Mouse (Mus musculus) frontal cortex, adult (tissue): ENCODE data around the gene Gm47996.
"Not testable (repeated sequence)": the region's sequence is repeated elsewhere in the genome, so short reads cannot be mapped to it uniquely, and the experiment has no call there.

Experiments
- ATAC-seq: cut with Nextera tagmentation; 2 replicates; pipeline ENCODE4 v1.9.2; 2017; ENCODE audit warnings: mild to moderate bottlenecking, moderate library complexity, mixed read lengths; ENCODE audit not compliant: low TSS enrichment

Gm47996 gene

GRCm38 (mm10) chr1:151209824-151210355 lies at the start of gene Gm47996:
Gm47996 (plus strand) TSS chr1:151210131.
- ATAC-seq, result not testable (repeated sequence)

GRCm38 (mm10) chr1:151166031-151166430 lies 43.9 kb upstream of the Gm47996 start:
- no peak for ATAC-seq

- ATAC-seq, result 0 out of 2 replicates have a peak, but pooled peaks have one; percentile 16
Measured at GRCm38 (mm10) chr1:151167297-151168047, 42.5 kb upstream of the Gm47996 start.

- ATAC-seq, result peak; percentile 28; the same call in 1 of the 2 replicates
Measured at GRCm38 (mm10) chr1:151168637-151169036, 41.3 kb upstream of the Gm47996 start.

GRCm38 (mm10) chr1:151171572-151172461 lies 38.1 kb upstream of the Gm47996 start:
- ATAC-seq, result peak; percentile 99

GRCm38 (mm10) chr1:151177030-151177936 lies 32.6 kb upstream of the Gm47996 start:
- ATAC-seq, result no peak; the same call in 1 of the 2 replicates

- ATAC-seq, result no peak
Measured at GRCm38 (mm10) chr1:151177937-151178271, 32.0 kb upstream of the Gm47996 start.

- ATAC-seq, result no peak
Measured at GRCm38 (mm10) chr1:151178505-151179083, 31.3 kb upstream of the Gm47996 start.

GRCm38 (mm10) chr1:151180167-151180566 lies 29.8 kb upstream of the Gm47996 start:
- ATAC-seq, result no peak

GRCm38 (mm10) chr1:151182266-151182665 lies 27.7 kb upstream of the Gm47996 start, which contains the start of gene Gm47985:
Gm47985 (plus strand) TSS chr1:151182537.
- ATAC-seq, result not testable (repeated sequence)

GRCm38 (mm10) chr1:151186186-151186585 lies 23.7 kb upstream of the Gm47996 start:
- not testable (repeated sequence) for ATAC-seq

- ATAC-seq, result not testable (repeated sequence)
Measured at GRCm38 (mm10) chr1:151186879-151187424, 23.0 kb upstream of the Gm47996 start.

- no peak for ATAC-seq
Measured at GRCm38 (mm10) chr1:151188469-151188868, 21.5 kb upstream of the Gm47996 start.

GRCm38 (mm10) chr1:151192075-151192474 lies 17.9 kb upstream of the Gm47996 start, which contains the start of gene Gm8947:
Gm8947 (plus strand) TSS chr1:151192376.
- ATAC-seq, result not testable (repeated sequence)

GRCm38 (mm10) chr1:151192739-151193138 lies 17.2 kb upstream of the Gm47996 start:
- not testable (repeated sequence) for ATAC-seq

GRCm38 (mm10) chr1:151195986-151196385 lies 13.9 kb upstream of the Gm47996 start:
- not testable (repeated sequence) for ATAC-seq

GRCm38 (mm10) chr1:151196690-151197089 lies 13.2 kb upstream of the Gm47996 start:
- not testable (repeated sequence) for ATAC-seq

GRCm38 (mm10) chr1:151198120-151198519 lies 11.8 kb upstream of the Gm47996 start, which contains the start of gene Gm47995:
Gm47995 (plus strand) TSS chr1:151198448.
- not testable (repeated sequence) for ATAC-seq

- ATAC-seq, result not testable (repeated sequence)
Measured at GRCm38 (mm10) chr1:151200620-151201019, 9.3 kb upstream of the Gm47996 start.

GRCm38 (mm10) chr1:151202771-151203170 lies 7.2 kb upstream of the Gm47996 start:
- ATAC-seq, result not testable (repeated sequence)
